Mouse (Mus musculus): ENCODE data around the gene Rgl2.
"Not testable (repeated sequence)": the region's sequence is repeated elsewhere in the genome, so short reads cannot be mapped to it uniquely, and the experiment has no call there.

DNA sequence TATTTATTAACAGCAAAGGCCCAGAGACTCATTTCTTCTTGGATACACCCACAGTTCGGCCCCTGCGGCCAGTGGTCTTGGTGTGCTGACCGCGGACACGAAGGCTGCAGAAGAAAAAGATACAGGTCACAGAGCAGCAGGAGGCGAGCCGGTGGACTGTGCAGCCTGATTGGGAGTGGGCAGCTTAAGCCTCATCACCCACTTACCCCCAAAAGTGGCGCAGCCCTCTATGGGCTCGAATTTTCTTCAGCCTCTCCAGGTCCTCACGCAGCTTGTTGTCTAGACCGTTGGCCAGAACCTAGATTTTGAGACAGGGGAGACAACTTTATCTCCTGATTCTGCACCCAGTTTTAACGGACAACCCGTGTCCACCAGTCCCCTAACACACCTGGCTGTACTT lies 22.7 kb downstream of the Rgl2 start:
- not testable (repeated sequence) for TF ChIP-seq CTCF (IDR thresholded peaks at IDR 0.05; ENCODE audit: insufficient read depth, low read length); POLR2A (IDR thresholded peaks at IDR 0.05; ENCODE audit: borderline replicate concordance, extremely low read depth, low read depth, low read length)
